Mouse (Mus musculus) right cerebral cortex, postnatal 10 days (tissue): ENCODE data around the gene Rab11fip3.
A peak's percentile ranks its signal among the peaks of the same experiment; 100 is the strongest.

Experiments
- DNase-seq, 2 experiments: peaks; one replicate each; pipeline ENCODE4 v3.0.0; 2021; ENCODE audit warnings: low spot score in 2 of 2

The Rab11fip3 gene

GRCm38 (mm10) chr17:25956201-25956600 lies 113.2 kb downstream of the Rab11fip3 start:
- DNase-seq: no peak

DNA sequence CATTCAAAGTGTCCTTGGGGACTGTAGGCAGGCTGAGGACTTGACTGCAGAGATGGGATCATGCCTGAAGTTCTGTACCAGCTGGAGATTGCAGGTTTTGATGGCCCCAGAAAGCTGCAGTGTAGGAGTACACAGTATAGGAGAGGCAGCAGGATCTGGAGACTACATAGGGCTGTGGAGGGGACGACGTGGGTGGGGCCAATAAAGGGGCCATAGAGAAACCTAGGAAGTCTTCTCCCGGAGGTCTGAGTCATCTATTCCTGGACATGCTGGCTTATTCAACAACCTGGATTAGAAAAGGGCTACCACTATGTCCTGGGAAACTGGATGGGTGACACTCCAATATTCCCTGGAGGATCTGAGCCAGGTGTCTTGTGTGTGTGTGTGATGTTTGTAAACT lies 113.6 kb downstream of the Rab11fip3 start:
- no peak for DNase-seq

- no peak for DNase-seq
Observed at GRCm38 (mm10) chr17:25954671-25955070, 114.7 kb downstream of the Rab11fip3 start.

DNA sequence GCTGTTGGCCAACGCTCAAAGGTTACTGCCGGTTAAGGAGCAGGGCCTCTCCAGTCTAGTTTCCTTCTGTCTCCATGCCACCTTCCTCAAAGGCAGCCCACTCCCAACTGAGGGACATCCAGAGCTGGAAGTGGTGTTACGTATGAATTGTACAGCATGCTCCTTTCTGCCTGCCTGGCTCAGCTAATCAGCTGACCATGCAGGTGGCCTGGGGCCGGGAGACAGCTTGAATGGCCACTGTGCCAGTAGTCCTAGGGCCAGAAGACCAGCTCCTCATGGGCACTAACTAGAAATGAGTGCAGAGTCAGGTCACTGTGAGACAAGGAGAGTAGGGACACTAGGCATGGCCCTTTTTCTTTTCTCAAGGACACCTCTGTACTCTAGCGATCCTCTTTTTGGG lies 116.2 kb downstream of the Rab11fip3 start:
- DNase-seq: no peak

GRCm38 (mm10) chr17:25951803-25952623 lies 117.3 kb downstream of the Rab11fip3 start, which contains the start of gene A930017K11Rik:
Gene A930017K11Rik, minus strand, starts transcription at chr17:25952565.
- DNase-seq: no peak

- DNase-seq: no peak
Observed at GRCm38 (mm10) chr17:25951225-25951802, 118.0 kb downstream of the Rab11fip3 start.

DNA sequence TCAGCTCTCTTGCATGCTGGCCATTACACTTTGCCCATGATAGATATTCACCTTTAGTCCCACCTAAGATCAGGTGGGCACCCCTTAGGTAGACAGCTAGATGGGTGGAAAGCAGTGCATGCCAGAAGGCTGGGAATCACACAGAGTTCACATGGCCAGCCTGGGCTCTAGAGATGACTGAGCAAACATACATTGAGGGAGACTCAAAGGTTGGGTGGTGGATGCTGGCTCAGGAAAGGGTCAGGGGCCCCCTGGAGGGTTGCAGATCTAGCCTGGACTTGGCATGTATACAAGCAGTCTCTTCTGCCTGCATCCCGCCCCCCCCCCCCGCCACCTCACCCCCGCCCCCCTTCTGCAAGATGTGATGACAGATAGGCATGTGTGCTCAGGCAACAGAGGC lies 118.6 kb downstream of the Rab11fip3 start:
- DNase-seq: no peak

DNA sequence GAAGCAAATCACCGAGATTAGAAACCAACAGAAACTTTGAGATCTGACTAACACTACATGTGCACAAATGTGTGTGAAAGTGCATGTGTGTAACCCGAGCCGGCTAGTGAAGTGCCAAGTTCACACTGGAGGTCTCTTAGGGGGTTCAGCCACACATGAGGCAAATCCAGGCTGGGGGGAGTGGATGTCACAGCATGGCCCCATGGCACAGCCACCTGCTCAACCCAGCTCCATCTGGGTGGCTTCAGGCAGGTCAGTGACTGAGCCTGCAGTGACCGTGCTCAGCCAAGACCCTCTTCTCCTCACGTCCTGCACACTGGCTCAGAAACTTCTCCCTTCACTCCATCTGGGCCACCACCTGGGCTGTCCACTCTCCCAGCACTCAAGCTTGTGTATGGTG lies 119.4 kb downstream of the Rab11fip3 start:
- no peak for DNase-seq

- no peak for DNase-seq
Observed at GRCm38 (mm10) chr17:25948051-25948450, 121.3 kb downstream of the Rab11fip3 start.

DNA sequence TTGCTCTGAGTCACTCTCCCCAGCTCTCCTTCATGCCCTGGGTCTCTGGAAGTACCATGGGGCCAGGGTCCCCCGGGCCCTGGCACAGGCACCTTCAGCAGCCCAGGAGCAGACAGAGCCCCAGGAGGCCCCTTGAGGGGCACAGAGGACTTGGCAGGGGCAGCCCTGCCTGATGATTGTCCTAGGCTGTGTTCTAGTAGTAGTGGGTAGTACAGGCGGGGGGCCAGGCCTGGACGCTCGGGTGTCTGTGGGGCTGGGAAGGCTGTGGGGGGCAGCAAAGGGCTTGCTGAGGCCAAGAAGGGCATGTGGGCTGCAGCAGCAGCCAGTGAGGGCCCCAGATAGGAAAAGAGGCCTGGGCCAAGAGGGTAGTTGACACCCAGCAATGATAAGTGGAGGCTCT lies 121.8 kb downstream of the Rab11fip3 start:
- DNase-seq: no peak

DNA sequence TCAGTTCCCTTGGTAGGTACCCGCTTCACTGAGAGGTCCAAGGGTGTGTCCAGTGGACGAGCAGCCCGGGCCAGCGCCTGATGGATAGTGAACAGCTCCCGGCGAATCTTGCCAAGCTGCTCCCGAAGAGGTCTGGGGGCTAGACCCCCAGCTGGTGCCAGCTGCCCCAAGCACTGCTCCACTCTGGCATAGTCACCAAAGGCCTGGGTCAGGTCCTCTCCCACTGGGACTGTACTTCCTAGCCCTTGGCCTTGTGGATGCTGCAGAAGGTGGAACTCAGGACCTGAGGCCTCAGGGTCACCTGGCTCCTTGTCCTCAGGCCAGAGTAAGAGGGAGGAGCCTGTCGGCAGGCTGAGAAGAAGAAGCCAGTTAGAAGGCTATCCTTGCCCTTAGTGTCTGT lies 122.5 kb downstream of the Rab11fip3 start:
- no peak for DNase-seq

DNA sequence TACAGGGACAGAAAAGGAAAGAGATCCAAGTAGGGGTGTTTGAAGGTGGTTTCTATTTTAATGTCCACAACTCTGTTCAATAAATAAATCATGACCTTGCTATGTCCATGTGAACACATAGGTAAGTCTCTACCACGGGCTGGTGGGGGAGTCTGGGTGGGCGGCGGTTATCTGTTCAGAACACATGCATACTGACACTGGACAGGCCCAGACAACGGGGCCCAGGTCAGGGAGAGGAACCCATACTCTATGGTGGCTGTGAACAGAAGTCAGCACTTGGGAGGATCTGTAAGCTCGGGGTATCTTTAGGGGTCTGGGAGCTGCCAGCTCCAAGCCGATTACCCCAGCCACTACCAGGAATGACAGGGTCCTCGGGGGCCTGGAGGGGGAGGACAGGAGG lies 123.0 kb downstream of the Rab11fip3 start:
- DNase-seq: no peak

DNA sequence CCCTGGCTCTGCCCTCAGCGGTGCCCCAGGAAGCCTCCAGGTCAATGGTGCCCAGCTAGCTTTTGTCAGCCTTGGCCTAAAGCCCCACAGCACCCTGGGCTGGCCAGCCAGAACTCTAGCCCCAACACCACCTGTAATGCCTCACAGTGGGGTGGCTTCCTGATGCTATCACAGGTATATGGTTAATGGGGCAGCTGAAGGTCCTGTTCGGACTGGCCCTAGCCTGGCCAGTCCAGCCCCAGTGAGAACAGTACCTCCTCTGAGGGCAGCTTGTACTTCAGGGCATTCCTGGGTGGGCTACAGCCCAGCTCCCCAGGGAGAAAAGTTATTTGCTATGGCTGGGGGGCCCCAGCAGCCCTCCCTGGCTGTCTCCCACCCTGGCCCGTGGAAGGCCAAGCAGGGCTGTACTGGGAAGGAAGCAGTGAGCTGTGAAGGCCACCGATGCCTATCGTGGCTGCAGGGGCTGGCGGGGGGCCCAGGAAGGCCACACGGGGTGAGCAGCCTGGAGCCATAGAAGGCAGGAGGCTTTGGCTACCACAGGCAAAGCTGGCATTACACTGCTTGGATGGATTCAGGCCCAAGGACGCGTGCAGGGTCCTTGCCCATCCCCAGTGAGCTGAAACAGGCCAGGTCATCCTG lies 123.7 kb downstream of the Rab11fip3 start:
- DNase-seq: no peak

GRCm38 (mm10) chr17:25944366-25945163 lies 124.8 kb downstream of the Rab11fip3 start, which contains the start of the genes Pigq and Nhlrc4:
Gene Pigq, minus strand, starts transcription at chr17:25944936.
Gene Nhlrc4, minus strand, starts transcription at chr17:25944961.
- DNase-seq: no peak

DNA sequence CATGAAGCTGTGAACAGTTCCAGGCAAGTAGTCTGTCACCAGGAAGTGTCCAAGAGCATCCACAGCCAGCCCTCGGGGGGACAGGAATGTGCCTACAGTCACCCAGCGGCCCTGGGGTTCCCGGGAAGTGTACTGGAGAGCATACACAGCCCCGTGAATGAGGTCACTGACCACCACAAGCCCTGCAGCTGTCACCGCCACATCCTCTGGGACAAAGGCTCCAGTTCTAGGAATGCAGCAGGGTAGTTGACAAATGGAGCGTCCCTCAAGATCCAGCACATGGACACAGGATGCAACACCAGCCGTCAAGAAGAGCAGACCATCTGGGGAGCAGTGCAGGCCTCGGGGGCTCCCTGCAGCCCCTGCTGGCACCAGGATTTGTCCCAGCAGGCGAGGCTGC lies 125.6 kb downstream of the Rab11fip3 start:
- DNase-seq: no peak

GRCm38 (mm10) chr17:25943221-25943620 lies 126.1 kb downstream of the Rab11fip3 start:
- DNase-seq: no peak

- no peak for DNase-seq
Observed at GRCm38 (mm10) chr17:25942597-25943151, 126.7 kb downstream of the Rab11fip3 start.

DNA sequence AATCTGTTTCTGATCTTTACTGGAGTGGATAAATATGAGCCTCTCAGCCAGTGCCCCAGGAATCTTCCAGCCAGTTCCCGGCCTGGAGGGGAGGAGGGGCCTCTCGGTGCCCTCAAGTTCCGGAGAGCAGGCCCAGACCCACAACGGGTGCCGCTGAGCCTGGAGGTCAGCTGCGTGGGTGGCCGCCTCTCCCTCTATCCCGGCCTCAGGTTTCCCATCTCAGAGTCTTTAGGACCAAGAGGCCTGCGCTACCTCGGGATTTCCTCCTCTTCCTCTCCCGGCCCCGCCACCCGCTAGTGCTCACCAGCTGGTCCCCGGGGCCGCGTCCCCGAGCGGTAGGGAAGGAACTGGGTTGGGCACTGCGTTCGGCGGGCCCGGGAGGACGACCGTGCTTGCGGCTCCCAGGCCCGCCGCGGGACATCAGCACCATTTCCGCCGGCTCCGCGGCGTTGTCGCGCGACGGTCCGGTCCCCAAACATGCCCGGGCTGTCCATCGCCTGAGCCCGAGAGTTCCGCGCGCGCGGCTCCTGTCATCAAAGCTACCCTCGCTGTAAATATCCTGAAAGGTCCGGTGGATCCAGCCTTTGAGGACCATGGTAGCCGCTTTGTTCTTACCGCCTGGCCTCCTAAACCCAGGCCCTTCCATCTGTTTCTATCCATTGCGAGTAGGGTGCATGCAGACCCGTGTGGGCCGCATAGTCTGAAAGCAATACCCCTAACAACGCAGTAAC lies 127.7 kb downstream of the Rab11fip3 start:
- DNase-seq: peak; percentile 81 to 89
